Mouse (Mus musculus) liver, embryonic 14.5 days (tissue): ENCODE results near the gene Tbck.

Source experiments
- CTCF ChIP-seq: IDR thresholded peaks from 2 replicates; pipeline ENCODE4 v1.5.1; 2016; ENCODE audit warnings: antibody characterized with exemption, low read depth, control low read depth
- EP300 ChIP-seq: IDR thresholded peaks from 2 replicates; pipeline ENCODE4 v1.6.1; 2016; ENCODE audit warnings: antibody characterized with exemption, low read depth

- TF ChIP-seq EP300 (no peak), CTCF (no peak)
Measured at GRCm38 (mm10) chr3:132783087-132783486, 99.1 kb downstream of the Tbck start.
